Mouse (Mus musculus): ENCODE results near the gene Col1a1. TPM values are rescaled to one million over a fixed set of nuclear protein-coding genes. Genes with fewer than 3 reads are reported as not detected.
"Not testable (repeated sequence)": the region's sequence is repeated elsewhere in the genome, so short reads cannot be mapped to it uniquely, and the experiment has no call there.

Col1a1 gene
- polyA plus RNA-seq, 1 experiment, result 11.9 TPM

DNA sequence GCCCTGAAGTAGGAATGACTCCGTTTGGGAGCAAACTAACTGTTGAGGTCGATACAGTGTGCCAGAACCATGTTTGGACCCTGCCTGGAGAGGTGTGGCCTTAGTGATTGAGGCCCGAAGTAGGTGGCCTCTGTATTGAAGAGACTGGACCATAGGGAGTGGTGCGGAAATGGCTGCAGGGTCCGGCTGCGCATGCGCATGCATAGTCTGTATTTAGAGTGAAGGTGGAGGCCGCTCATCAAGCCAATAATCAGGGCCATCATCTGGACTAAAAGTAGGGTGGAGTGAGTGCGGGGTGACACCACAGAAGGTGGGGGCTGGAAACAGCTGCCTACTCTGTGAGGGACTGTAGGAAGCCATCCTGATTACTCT is 21.7 kb downstream of the Col1a1 start:
- H3K4me1 ChIP-seq (replicated peaks; ENCODE audit: control insufficient read depth, insufficient read depth, low read length), result peaks cover 6% of the 10 kb centered on the region
- H3K36me3 ChIP-seq (ENCODE audit: control insufficient read depth, insufficient read depth, low read length), result no peaks in the 10 kb centered on the region
- no peak for TF ChIP-seq CTCF (IDR thresholded peaks at IDR 0.05; ENCODE audit: borderline replicate concordance, control insufficient read depth, extremely low read depth, insufficient read depth, low read length, poor library complexity)
- TF ChIP-seq POLR2A (IDR thresholded peaks at IDR 0.05; ENCODE audit: control insufficient read depth, extremely low read depth, insufficient read depth, low read length, poor library complexity), result no peak
- WGBS, result 93% methylated on average over 9 of the region's 9 CpGs
- H3K27me3 ChIP-seq (ENCODE audit: control insufficient read depth, insufficient read depth, low read length), result no peaks in the 10 kb centered on the region
- H3K4me3 ChIP-seq (ENCODE audit: control insufficient read depth, insufficient read depth, low read length), result no peak overlapping the region
- no peak overlapping the region for H3K27ac ChIP-seq (ENCODE audit: control insufficient read depth, insufficient read depth, low read length)
- DNase-seq, result no peak

GRCm38 (mm10) chr11:94958065-94958858 is 22.2 kb downstream of the Col1a1 start:
- H3K36me3 ChIP-seq (ENCODE audit: control insufficient read depth, insufficient read depth, low read length), result no peaks in the 10 kb centered on the region
- no peak overlapping the region for H3K27ac ChIP-seq (ENCODE audit: control insufficient read depth, insufficient read depth, low read length)

DNA sequence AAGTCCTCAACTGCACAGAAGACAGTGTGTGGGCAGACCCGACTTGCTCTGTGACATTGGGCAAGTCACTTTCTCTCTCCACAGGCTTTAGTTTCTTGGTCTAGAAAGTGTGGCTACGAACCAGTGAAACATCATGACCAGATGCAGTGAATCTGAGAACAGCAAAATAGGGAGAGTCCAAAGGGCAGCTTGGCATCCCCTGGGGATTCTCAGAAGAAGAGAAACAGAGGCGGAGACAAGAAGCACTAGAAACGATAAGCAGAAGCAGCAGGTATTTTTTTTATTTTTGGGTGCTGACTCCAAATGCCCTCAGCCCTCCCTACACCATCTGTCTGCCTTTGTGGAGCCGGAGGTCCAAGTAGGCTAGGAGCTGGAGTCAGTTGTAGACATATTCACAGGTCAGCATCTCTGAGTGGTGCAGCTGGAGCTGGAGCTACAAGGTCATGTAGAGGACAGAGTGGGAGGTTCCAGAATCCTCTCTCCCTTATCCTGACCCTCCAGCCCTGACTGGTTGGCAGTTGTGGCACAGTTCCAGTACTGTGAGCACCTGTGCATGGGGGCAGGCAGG is 26.6 kb downstream of the Col1a1 start:
- 84% methylated on average over 5 of the region's 5 CpGs for WGBS

More at GRCm38 (mm10) chr11:94958065-94958858, 22.2 kb downstream of the Col1a1 start:
- TF ChIP-seq CTCF (IDR thresholded peaks at IDR 0.05; ENCODE audit: borderline replicate concordance, control insufficient read depth, extremely low read depth, insufficient read depth, low read length, poor library complexity), result no peak
- TF ChIP-seq POLR2A (IDR thresholded peaks at IDR 0.05; ENCODE audit: control insufficient read depth, extremely low read depth, insufficient read depth, low read length, poor library complexity), result no peak
- WGBS, result 25% methylated on average over 8 of the region's 8 CpGs
- no peaks in the 10 kb centered on the region for H3K27me3 ChIP-seq (ENCODE audit: control insufficient read depth, insufficient read depth, low read length)
- H3K4me1 ChIP-seq (replicated peaks; ENCODE audit: control insufficient read depth, insufficient read depth, low read length), result peaks cover 6% of the 10 kb centered on the region
- H3K4me3 ChIP-seq (ENCODE audit: control insufficient read depth, insufficient read depth, low read length), result no peak overlapping the region
- no peak for DNase-seq

DNA sequence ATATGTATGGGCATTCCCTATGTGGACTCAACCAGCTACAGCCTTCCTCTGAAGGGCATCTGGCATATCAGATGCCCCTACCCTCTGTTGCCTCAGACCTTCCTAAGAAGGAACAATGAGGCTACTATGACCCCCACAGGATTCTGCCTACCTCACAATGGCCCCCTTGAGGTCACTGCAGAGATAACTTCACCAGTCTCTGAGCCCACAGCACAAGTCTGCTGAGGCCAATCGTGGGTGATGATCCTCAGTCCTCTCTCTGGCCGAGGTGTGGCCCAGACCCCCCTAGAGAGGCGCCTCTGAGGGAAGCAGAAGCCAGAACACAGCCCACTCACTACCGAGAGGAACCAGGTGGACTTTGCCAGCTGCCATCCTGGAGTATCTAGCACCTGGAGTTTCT is 31.4 kb downstream of the Col1a1 start, which contains the start of gene Hils1:
Gene Hils1, plus strand, starts transcription at position 175 of the 400 bp plus-strand sequence.
- DNase-seq, result no peak
- Histone ChIP-seq H3K27me3 (ENCODE audit: control insufficient read depth, insufficient read depth, low read length) (no peaks in the 10 kb centered on the region), H3K4me3 (ENCODE audit: control insufficient read depth, insufficient read depth, low read length) (no peak within 1 kb of the TSS), H3K36me3 (ENCODE audit: control insufficient read depth, insufficient read depth, low read length) (no peaks in the 10 kb centered on the region), H3K4me1 (replicated peaks; ENCODE audit: control insufficient read depth, insufficient read depth, low read length) (peaks cover 9% of the 10 kb centered on the region; the same call in 1 of the 2 replicates), H3K27ac (ENCODE audit: control insufficient read depth, insufficient read depth, low read length) (no peak within 1 kb of the TSS)
- 41% methylated on average over 4 of the region's 4 CpGs for WGBS
- TF ChIP-seq POLR2A (IDR thresholded peaks at IDR 0.05; ENCODE audit: control insufficient read depth, extremely low read depth, insufficient read depth, low read length, poor library complexity) (no peak), CTCF (IDR thresholded peaks at IDR 0.05; ENCODE audit: borderline replicate concordance, control insufficient read depth, extremely low read depth, insufficient read depth, low read length, poor library complexity) (no peak)

More for the DNA sequence above, 26.6 kb downstream of the Col1a1 start:
- Histone ChIP-seq H3K4me1 (replicated peaks; ENCODE audit: control insufficient read depth, insufficient read depth, low read length) (peaks cover 6% of the 10 kb centered on the region), H3K4me3 (ENCODE audit: control insufficient read depth, insufficient read depth, low read length) (no peak overlapping the region), H3K27ac (ENCODE audit: control insufficient read depth, insufficient read depth, low read length) (no peak overlapping the region), H3K27me3 (ENCODE audit: control insufficient read depth, insufficient read depth, low read length) (no peaks in the 10 kb centered on the region), H3K36me3 (ENCODE audit: control insufficient read depth, insufficient read depth, low read length) (no peaks in the 10 kb centered on the region)
- TF ChIP-seq CTCF (IDR thresholded peaks at IDR 0.05; ENCODE audit: borderline replicate concordance, control insufficient read depth, extremely low read depth, insufficient read depth, low read length, poor library complexity), result no peak
- no peak for TF ChIP-seq POLR2A (IDR thresholded peaks at IDR 0.05; ENCODE audit: control insufficient read depth, extremely low read depth, insufficient read depth, low read length, poor library complexity)
- DNase-seq, result no peak

DNA sequence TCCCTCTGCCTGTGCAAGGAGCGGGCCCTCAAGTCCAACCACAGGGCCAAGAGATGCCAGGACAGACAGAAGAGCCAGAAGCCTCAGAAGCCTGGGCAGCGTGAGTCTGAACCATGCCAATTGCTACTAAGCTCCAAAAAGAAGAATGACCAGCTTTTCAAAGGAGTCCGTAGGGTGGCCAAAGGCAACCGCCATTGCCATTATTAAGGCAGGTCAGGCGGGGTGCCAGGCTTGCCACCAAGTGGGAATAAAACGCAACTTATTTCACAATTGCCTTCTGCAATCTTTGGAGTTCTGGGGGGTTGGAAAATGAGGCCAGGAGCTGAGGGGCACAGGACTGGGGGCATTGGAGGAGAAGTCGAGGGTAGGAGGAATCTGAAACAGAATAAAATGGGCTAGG is 32.2 kb downstream of the Col1a1 start:
- 91% methylated on average over 7 of the region's 7 CpGs for WGBS
- peaks cover 9% of the 10 kb centered on the region; the same call in 1 of the 2 replicates for H3K4me1 ChIP-seq (replicated peaks; ENCODE audit: control insufficient read depth, insufficient read depth, low read length)
- H3K27me3 ChIP-seq (ENCODE audit: control insufficient read depth, insufficient read depth, low read length), result no peaks in the 10 kb centered on the region
- H3K36me3 ChIP-seq (ENCODE audit: control insufficient read depth, insufficient read depth, low read length), result no peaks in the 10 kb centered on the region
- H3K4me3 ChIP-seq (ENCODE audit: control insufficient read depth, insufficient read depth, low read length), result no peak overlapping the region
- no peak for DNase-seq
- no peak overlapping the region for H3K27ac ChIP-seq (ENCODE audit: control insufficient read depth, insufficient read depth, low read length)
- no peak for TF ChIP-seq CTCF (IDR thresholded peaks at IDR 0.05; ENCODE audit: borderline replicate concordance, control insufficient read depth, extremely low read depth, insufficient read depth, low read length, poor library complexity)
- no peak for TF ChIP-seq POLR2A (IDR thresholded peaks at IDR 0.05; ENCODE audit: control insufficient read depth, extremely low read depth, insufficient read depth, low read length, poor library complexity)

- H3K4me3 ChIP-seq (ENCODE audit: control insufficient read depth, insufficient read depth, low read length); H3K27me3 ChIP-seq (ENCODE audit: control insufficient read depth, insufficient read depth, low read length); H3K27ac ChIP-seq (ENCODE audit: control insufficient read depth, insufficient read depth, low read length); DNase-seq; H3K36me3 ChIP-seq (ENCODE audit: control insufficient read depth, insufficient read depth, low read length); H3K4me1 ChIP-seq (replicated peaks; ENCODE audit: control insufficient read depth, insufficient read depth, low read length): not testable (repeated sequence)
- WGBS, result 94% methylated on average over 4 of the region's 4 CpGs
These were observed 33.7 kb downstream of the Col1a1 start for GRCm38 (mm10) chr11:94969709-94970108.

Data from thymus, adult 2 months (tissue).